Mouse (Mus musculus) intestine, embryonic 14.5 days (tissue): ENCODE measurements around the gene 1700025G04Rik. TPM values are rescaled to one million over a fixed set of nuclear protein-coding genes. Genes with fewer than 3 reads are reported as not detected.

Experiments
- ATAC-seq: fragments of 200-750 bp; cut with Nextera tagmentation; replicated peaks from 2 replicates; pipeline ENCODE4 v1.8.0; 2017; ENCODE audit warnings: low read depth, moderate number of reproducible peaks, moderate TSS enrichment, moderate library complexity; ENCODE audit not compliant: low FRiP score, low TSS enrichment
- DNase-seq: peaks from one replicate; pipeline ENCODE4 v3.0.0-alpha.2; 2018; ENCODE audit warnings: low spot score
- H3K27ac ChIP-seq: fragments of 300-500 bp; sonication (generic); 2 replicates; pipeline ENCODE4 v1.5.1; 2014; ENCODE audit warnings: low read depth, mild to moderate bottlenecking, control low read depth
- H3K27me3 ChIP-seq: fragments of 300-500 bp; sonication (generic); replicated peaks from 2 replicates; pipeline ENCODE4 v1.6.1; 2014; ENCODE audit warnings: low read length, control low read depth; ENCODE audit not compliant: control insufficient read depth, insufficient read depth
- H3K36me3 ChIP-seq: fragments of 300-500 bp; sonication (generic); 2 replicates; pipeline ENCODE4 v1.6.1; 2014; ENCODE audit warnings: low read length, control low read depth; ENCODE audit not compliant: control insufficient read depth, insufficient read depth
- H3K4me1 ChIP-seq: fragments of 300-500 bp; sonication (generic); replicated peaks from 2 replicates; pipeline ENCODE4 v1.6.1; 2014; ENCODE audit warnings: low read length, control low read depth, mixed read lengths; ENCODE audit not compliant: control insufficient read depth, insufficient read depth
- H3K4me2 ChIP-seq: fragments of 300-500 bp; sonication (generic); 2 replicates; pipeline ENCODE4 v1.6.1; 2014; ENCODE audit warnings: low read length
- H3K4me3 ChIP-seq: fragments of 300-500 bp; sonication (generic); 2 replicates; pipeline ENCODE4 v1.5.1; 2014; ENCODE audit warnings: low read depth, low read length, control low read depth, mixed read lengths
- H3K9ac ChIP-seq: fragments of 300-500 bp; sonication (generic); 2 replicates; pipeline ENCODE4 v1.6.1; 2014; ENCODE audit warnings: mild to moderate bottlenecking, low read length
- H3K9me3 ChIP-seq: fragments of 300-500 bp; sonication (generic); 2 replicates; pipeline ENCODE4 v1.6.1; 2016; ENCODE audit warnings: low read length, control low read depth; ENCODE audit not compliant: control insufficient read depth
- WGBS: fragments of 180-500 bp; shearing (Covaris S2); extraction: QIAGEN DNeasy Blood & Tissue Kit; methylation state at CpG from one replicate; pipeline ENCODE4 v1.1.7; 2014; 5-methylcytosine and 5-hydroxymethylcytosine counted together
- polyA plus RNA-seq: library from polyadenylated mRNA; unstranded; fragments of >200 nt; fragmentation: Nextera tagmentation; extraction: Ambion mirVana; gene quantifications from 2 replicates; pipeline ENCODE4 v1.2.1, GENCODE M21; 2014

1700025G04Rik gene
- polyA plus RNA-seq, 1 experiment from 2014 or later: 27.7 TPM

DNA sequence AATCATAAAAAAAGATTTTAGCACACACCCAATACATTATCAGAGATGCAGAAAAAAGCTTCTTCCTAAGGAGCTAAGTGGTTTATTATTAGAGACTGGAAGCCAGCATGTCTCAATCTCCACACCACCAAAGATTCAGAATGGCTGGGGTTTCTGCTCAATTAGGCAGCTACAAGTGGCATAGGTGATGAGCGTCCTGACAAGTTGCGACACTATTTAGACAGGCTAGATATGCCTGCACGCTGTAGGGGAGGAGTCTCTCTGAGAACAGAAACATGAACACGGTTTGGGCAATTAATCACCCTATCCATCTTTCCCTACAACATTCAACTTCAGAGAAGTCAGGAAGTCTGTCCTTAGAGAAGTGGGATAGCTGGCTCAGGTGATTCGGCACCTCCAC lies 134.1 kb downstream of the 1700025G04Rik start:
- Histone ChIP-seq H3K9ac (no peak overlapping the region), H3K4me2 (no peak overlapping the region), H3K36me3 (no peaks in the 10 kb centered on the region), H3K27ac (no peak overlapping the region), H3K27me3 (no peaks in the 10 kb centered on the region), H3K4me3 (no peak overlapping the region), H3K9me3 (no peaks in the 10 kb centered on the region), H3K4me1 (peaks cover 9% of the 10 kb centered on the region; the same call in 1 of the 2 replicates)
- WGBS: 54% methylated on average over 5 of the region's 5 CpGs
- no peak for ATAC-seq
- no peak for DNase-seq

DNA sequence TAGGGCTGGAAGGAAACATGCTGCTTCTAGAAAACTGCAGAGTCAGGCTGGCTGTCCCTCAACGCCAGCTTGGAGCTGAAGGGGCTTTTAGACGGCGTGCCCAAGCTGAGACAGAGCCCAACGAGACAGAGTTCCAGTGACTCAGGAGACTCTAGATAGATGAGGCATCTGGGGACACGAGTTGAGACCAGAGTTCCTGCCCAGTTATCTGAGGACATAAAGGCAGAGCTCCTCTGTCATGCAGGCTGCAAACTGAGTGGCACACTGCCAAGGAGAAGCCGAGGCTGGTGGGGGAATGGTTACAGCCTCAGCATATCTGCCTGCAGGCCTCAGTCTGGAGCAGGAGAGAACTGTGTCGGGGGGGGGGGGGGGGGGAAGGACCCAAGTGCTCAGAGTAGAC lies 136.4 kb downstream of the 1700025G04Rik start:
- peaks cover 9% of the 10 kb centered on the region; the same call in 1 of the 2 replicates for H3K4me1 ChIP-seq
- no peak overlapping the region for H3K4me3 ChIP-seq
- no peaks in the 10 kb centered on the region for H3K9me3 ChIP-seq
- no peaks in the 10 kb centered on the region for H3K27me3 ChIP-seq
- H3K36me3 ChIP-seq: no peaks in the 10 kb centered on the region
- WGBS: 38% methylated on average over 7 of the region's 7 CpGs
- H3K4me2 ChIP-seq: no peak overlapping the region
- ATAC-seq (0 out of 2 replicates have a peak, but pooled peaks have one; percentile 23), DNase-seq (no peak)
- H3K9ac ChIP-seq: no peak overlapping the region
- no peak overlapping the region for H3K27ac ChIP-seq

DNA sequence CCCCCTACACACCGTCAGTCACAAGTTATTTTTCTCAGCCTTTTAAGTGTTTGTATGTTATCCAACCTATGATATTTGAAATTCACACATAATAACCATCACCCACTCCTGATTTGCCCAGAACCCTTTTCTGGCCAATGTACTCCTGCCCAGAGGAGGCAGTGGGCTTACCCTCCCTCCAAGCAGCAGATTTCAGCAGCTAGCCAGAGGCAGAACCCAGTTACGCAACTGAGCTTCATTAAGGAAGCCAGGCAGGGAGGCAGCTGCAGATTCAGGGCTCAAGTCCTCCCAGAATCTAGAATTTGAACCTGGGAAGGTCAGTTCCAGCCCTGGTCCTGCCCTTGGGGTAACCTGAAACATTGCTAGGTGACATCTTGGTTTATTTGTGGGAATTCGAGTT lies 141.9 kb downstream of the 1700025G04Rik start:
- ATAC-seq: no peak
- no peaks in the 10 kb centered on the region for H3K27me3 ChIP-seq
- DNase-seq: no peak
- H3K4me3 ChIP-seq: no peak overlapping the region
- 72% methylated on average over 3 of the region's 3 CpGs for WGBS
- no peaks in the 10 kb centered on the region for H3K36me3 ChIP-seq
- no peaks in the 10 kb centered on the region for H3K9me3 ChIP-seq
- H3K27ac ChIP-seq: no peak overlapping the region
- peaks cover 24% of the 10 kb centered on the region for H3K4me1 ChIP-seq
- no peak overlapping the region for H3K4me2 ChIP-seq
- H3K9ac ChIP-seq: no peak overlapping the region

DNA sequence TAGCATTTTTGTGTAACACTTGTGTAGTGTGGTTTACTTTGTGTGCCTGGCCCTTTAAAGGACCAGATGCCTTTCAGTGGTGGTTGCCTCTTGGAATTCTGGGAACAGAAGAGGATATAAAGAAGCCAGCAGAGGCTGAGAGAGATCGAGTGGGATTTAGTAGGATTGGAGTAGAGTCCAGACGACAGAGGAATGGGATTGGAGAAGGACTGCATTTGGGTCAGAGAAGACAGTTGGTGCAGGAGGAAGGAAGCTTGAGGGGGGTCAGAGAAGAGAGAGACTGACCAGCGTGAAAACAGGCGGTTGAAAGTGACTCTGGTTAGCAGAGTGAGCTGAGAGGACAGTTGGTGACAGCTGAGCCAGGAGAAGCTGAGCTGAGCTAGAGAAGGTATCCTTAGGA lies 142.4 kb downstream of the 1700025G04Rik start:
- WGBS: 46% methylated on average over 4 of the region's 4 CpGs
- H3K4me1 ChIP-seq: peaks cover 25% of the 10 kb centered on the region
- H3K27ac ChIP-seq: no peak overlapping the region
- no peaks in the 10 kb centered on the region for H3K27me3 ChIP-seq
- ATAC-seq: no peak
- H3K9me3 ChIP-seq: no peaks in the 10 kb centered on the region
- no peak for DNase-seq
- H3K36me3 ChIP-seq: no peaks in the 10 kb centered on the region
- no peak overlapping the region for H3K4me3 ChIP-seq
- no peak overlapping the region for H3K9ac ChIP-seq
- H3K4me2 ChIP-seq: no peak overlapping the region

DNA sequence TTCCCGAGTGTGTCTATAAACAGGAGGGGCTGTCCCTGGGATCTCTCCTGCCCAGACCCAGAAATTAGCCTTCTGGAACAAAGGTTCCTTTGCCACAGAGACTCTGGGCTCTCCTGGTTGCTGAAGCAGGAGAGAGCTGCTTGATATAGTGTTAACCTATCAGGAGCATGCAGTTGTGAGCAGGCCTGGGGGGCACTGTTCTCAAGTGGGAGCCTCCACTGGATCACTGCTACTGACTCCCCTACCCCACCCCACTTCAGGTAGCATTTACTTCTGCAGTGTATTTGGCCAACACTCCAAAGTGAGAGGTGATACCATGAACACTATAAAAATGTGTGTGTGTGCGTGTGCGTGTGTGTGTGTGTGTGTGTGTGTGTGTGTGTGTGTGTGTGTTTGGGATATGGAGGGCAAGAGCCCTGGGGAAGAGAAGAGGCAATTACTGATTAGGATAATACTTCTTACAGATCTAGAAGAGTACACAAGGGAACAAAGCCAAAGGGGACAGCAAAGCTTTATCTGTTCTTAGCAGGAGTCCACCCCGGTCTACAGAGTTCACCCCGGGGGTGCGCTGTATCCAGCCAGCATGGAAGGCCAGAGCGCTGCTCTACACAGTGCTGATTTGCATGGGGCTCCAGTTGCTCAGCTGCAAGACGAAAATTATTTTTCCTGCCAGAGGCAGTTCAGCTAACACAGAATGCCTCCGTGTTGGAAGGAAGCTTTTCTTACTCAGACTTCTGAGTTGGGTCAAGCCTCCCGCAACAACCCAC lies 145.3 kb downstream of the 1700025G04Rik start:
- DNase-seq (no peak), ATAC-seq (no peak)
- Histone ChIP-seq H3K27me3 (no peaks in the 10 kb centered on the region), H3K9ac (no peak overlapping the region), H3K9me3 (no peaks in the 10 kb centered on the region), H3K27ac (no peak overlapping the region), H3K4me2 (no peak overlapping the region), H3K4me1 (peaks cover 34% of the 10 kb centered on the region), H3K4me3 (no peak overlapping the region), H3K36me3 (no peaks in the 10 kb centered on the region)
- WGBS: 50% methylated on average over 10 of the region's 10 CpGs

DNA sequence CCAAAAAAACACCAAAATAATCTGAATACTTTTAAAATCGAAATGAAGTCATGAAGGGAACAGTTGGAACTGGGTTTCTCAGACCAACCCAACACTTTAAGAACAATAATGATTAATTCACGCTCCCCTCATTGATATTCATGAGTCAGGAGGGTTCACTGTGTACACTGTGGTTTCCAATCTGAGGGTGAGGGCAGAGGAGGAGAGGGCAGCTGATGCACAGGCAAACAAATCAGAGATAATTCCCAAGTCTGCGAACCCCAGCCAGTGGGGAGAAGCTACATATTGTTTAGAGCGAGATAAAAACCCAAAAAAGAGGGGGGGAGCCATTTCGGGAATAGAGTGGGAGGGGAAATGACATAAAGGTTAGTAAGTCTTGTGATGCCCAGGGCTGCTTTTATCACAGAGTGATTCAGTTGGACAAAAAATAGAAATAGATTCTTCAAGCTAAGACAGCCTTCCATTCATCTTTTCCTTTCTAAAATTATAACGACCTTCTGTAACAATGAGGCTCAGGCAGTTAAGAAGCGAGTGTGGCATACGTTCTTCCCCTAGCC lies 146.2 kb downstream of the 1700025G04Rik start:
- H3K9me3 ChIP-seq: no peaks in the 10 kb centered on the region
- H3K27ac ChIP-seq: no peak overlapping the region
- no peak for ATAC-seq
- H3K4me3 ChIP-seq: no peak overlapping the region
- no peak for DNase-seq
- WGBS: 58% methylated on average over 8 of the region's 8 CpGs
- no peak overlapping the region for H3K9ac ChIP-seq
- H3K27me3 ChIP-seq: no peaks in the 10 kb centered on the region
- H3K36me3 ChIP-seq: no peaks in the 10 kb centered on the region
- no peak overlapping the region for H3K4me2 ChIP-seq
- peaks cover 34% of the 10 kb centered on the region for H3K4me1 ChIP-seq

DNA sequence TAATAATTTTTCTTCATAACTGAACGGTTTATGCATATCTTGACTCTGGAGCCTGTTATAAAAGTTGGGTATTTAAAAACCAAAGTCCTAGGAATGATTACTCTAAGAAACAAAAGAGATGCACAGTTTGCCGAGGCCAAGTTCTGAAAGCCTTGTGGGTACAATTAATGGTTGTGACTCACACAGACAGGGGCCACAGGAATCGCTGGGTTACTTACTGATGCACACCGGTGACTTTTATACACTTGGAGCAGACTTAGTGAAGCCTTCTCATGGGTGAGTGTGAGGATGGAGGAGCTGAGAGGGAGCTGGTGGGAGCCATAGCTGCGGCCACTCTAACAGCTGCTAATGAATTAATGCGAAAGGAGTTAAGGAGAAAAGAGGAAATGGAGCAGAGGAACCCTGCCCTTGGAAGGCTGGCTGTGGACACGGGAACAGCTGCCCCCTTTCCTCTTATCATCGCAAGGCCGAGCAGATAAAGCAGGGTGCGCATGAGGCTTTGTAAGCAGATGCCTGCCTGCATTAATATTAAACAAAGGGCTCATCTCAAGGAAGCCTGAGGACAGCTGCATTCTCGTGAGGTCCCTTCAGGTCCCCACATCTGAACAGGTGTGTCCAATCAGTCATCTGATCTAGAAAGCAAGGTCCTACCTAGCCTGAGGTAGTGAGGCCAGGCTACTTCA lies 146.8 kb downstream of the 1700025G04Rik start:
- Histone ChIP-seq H3K4me1 (peaks cover 34% of the 10 kb centered on the region), H3K27ac (no peak overlapping the region), H3K36me3 (no peaks in the 10 kb centered on the region), H3K27me3 (no peaks in the 10 kb centered on the region), H3K9me3 (no peaks in the 10 kb centered on the region), H3K4me2 (no peak overlapping the region), H3K9ac (no peak overlapping the region), H3K4me3 (no peak overlapping the region)
- ATAC-seq: no peak
- no peak for DNase-seq
- WGBS: 53% methylated on average over 11 of the region's 11 CpGs

DNA sequence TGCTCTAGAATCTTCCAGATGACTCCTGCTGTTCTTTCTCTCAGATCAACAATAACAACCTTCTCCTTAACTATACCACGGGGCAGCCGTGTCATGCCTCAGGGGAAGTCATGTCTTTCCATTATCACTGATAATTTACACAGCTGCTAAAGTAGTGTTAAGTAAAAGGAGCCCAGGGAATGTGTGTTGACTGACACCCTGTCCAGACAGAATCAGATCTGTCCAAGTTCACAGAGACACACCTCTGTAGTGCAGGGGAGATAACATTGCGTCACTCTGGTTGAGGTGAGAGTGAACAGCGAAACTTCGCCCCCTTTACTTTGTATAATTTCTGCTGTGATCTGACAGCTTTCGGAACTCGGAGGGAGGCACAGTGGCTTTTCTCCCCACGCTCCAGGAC lies 149.9 kb downstream of the 1700025G04Rik start:
- ATAC-seq (no peak), DNase-seq (no peak)
- no peak overlapping the region for H3K9ac ChIP-seq
- 43% methylated on average over 8 of the region's 8 CpGs for WGBS
- H3K36me3 ChIP-seq: no peaks in the 10 kb centered on the region
- no peak overlapping the region for H3K27ac ChIP-seq
- peaks cover 23% of the 10 kb centered on the region for H3K4me1 ChIP-seq
- H3K4me2 ChIP-seq: no peak overlapping the region
- no peak overlapping the region for H3K4me3 ChIP-seq
- H3K9me3 ChIP-seq: no peaks in the 10 kb centered on the region
- H3K27me3 ChIP-seq: no peaks in the 10 kb centered on the region
